Mouse (Mus musculus): ENCODE data around the gene Hoxb7.

DNA sequence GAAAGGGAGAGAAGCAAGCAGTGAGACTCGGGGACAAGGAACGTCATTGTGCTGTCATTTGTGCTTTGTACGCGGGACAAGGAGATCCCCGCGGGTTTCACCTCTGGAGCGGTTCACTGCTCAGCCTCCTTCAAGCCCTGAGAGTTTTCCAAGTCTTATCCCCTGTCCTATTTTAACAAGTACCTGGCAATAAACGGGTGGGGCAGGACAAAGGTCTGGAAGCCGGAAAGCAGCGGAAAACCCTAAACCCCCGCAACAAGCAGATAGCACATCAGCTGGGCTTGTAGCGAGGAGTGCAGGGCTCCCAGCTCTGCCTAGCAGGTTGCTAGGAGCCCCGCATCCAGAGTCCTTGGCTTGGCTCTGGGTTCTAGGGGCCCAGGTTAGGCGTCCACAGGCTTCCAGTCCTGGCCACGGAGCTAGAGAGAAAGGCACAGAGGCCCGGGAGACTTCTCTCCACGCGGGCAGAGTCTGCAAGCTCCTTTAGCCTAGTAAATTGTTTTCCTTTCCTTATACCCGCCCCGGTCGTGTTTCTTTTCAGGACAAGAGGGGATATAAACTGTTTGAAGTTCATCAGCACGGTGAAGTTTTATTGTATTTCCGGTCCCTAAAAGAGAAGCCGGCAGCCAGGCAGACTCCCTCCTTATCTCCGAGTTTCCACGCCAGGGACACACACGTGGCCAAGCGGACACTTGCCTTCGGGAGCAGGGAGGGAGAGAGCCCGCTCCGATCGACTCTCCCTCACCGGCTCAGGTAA, 22.6 kb upstream of the Hoxb7 start:
- no peak for TF ChIP-seq CTCF (IDR thresholded peaks at IDR 0.05; ENCODE audit: borderline replicate concordance, insufficient read depth, low read depth, low read length)
- TF ChIP-seq POLR2A (IDR thresholded peaks at IDR 0.05; ENCODE audit: borderline replicate concordance, insufficient read depth, low read length), result no peak
